Mouse (Mus musculus): ENCODE results near the gene Il4i1.
"Not testable (repeated sequence)": the region's sequence is repeated elsewhere in the genome, so short reads cannot be mapped to it uniquely, and the experiment has no call there.

Il4i1 gene

GRCm38 (mm10) chr7:44864595-44865542 is 48.7 kb downstream of the Il4i1 start:
- DNase-seq, result peak in 1 of 2 experiments; percentile 57

DNA sequence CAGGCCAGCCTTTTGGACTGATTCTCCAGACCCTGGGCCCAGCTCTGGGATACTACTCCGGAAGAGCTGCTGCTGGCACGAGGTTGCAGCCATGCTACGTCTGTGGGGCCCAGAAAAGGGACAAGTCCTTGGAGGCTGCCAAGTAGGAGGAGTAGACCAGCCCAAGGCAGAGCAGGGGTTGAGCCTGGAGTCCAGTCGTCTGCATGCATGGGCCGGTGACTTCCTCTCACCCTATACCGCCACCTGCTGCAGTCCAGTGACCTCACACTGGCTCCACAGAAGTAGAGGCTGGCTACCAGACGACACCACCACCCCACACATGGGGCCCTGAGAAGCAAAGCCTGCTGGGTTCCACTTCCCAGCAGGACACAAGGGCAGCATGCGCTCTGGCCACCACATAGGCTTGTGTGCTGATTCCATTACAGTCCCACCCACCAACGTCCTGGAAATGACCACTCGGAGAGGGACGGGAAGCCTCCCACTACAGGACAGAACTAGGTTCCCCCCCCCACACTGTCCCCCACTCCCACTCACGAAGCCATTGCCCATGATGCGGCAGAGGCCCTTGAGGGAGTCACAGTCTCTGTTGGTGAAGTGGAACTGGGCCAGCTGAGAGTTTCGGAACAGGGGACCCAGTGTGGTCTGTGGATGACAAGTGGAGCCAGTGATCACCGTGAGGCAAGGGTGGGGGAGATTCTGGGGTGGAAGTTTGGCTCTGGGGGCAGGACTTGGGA is 50.3 kb downstream of the Il4i1 start:
- DNase-seq, result peak in 1 of 2 experiments; percentile 47

- DNase-seq, result no peak
Measured at GRCm38 (mm10) chr7:44867010-44867702, 51.0 kb downstream of the Il4i1 start.

- DNase-seq, result no peak
Measured at GRCm38 (mm10) chr7:44867802-44868201, 51.6 kb downstream of the Il4i1 start.

GRCm38 (mm10) chr7:44868465-44868864 is 52.3 kb downstream of the Il4i1 start:
- DNase-seq, result no peak

- DNase-seq, result peak; percentile 72 to 74
Measured at GRCm38 (mm10) chr7:44868919-44869696, 52.9 kb downstream of the Il4i1 start.

- peak; percentile 94 to 95 for DNase-seq
Measured at GRCm38 (mm10) chr7:44869697-44870528, 53.7 kb downstream of the Il4i1 start, which contains the start of gene Ptov1. Gene Ptov1 (minus strand): TSS chr7:44869788.

DNA sequence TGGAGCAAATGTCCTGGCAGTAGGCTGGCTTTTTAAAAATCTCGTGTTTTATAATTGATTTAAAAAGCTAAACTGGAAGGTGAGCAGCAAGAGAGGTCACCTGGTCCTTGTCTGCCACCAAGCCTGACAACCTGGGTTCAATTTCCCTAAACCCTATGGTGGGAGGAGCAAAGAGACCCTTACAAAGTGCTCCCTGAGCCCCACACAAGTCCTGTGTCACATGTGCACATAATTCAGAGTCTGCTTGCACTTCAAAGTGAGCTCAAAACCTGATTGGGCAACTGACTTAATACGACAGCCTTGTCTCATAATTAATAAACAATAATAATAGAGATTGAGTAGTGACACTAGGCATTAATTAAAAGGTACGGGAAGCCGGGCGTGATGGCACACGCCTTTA is 54.4 kb downstream of the Il4i1 start:
- DNase-seq, result no peak

DNA sequence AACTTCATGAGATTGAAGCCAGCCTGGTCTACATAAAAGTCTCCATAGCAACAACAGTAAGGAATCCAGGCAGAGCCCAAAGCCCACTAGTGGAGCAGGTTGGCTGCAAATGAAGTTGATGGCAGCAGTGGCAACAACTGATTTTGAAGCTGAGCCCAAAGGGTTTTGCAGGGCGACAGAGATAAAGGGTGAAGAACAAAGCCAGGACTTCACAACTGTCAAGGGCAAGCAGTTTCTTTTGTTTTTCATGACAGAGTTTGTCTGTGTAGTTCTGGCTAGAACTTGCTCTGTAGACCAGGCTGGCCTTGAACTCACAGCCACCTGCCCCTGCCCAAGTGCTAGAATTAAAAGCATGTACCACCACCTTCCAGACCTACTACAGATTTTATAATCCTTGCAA is 55.0 kb downstream of the Il4i1 start:
- no peak for DNase-seq

DNA sequence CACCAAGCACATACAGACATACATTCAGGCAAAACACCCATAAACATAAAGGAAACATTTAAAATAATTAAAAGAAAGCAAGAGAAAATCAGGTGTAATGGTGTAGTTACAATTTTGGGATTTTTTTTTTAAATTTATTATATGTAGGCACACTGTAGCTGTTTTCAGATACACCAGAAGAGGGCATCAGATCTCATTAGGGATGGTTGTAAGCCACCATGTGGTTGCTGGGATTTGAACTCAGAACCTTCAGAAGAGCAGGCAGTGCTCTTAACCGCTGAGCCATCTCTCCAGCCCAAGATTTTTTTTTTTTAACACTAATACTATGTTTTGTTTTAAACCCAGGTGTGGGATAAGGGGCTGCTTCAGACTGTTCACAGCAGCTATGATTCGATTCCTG is 55.6 kb downstream of the Il4i1 start:
- DNase-seq, result not testable (repeated sequence)

- DNase-seq, result no peak
Measured at GRCm38 (mm10) chr7:44877833-44878232, 61.6 kb downstream of the Il4i1 start.

- no peak for DNase-seq
Measured at GRCm38 (mm10) chr7:44883036-44883435, 66.8 kb downstream of the Il4i1 start.

GRCm38 (mm10) chr7:44884637-44885036 is 68.5 kb downstream of the Il4i1 start:
- peak; percentile 48 to 55 for DNase-seq

DNA sequence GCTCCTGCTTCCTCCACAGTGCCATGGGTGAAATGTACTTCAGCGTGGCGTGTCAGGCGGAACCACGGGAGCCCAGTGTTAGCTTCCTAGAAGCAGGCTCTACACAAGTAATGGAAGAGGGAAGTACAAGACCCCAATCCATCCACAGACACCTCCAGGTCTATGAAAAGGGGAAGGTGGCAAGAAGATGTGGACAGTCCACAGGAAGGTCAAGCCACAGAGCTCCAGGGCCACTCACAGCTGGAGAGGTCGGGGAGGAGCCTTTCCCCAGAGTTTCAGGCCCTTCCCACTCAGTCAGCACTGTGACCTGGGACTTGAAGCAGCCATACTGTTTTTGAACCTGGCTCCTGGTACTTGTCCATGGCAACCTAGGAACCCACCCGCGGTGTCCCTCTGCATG is 70.8 kb downstream of the Il4i1 start:
- no peak for DNase-seq

DNA sequence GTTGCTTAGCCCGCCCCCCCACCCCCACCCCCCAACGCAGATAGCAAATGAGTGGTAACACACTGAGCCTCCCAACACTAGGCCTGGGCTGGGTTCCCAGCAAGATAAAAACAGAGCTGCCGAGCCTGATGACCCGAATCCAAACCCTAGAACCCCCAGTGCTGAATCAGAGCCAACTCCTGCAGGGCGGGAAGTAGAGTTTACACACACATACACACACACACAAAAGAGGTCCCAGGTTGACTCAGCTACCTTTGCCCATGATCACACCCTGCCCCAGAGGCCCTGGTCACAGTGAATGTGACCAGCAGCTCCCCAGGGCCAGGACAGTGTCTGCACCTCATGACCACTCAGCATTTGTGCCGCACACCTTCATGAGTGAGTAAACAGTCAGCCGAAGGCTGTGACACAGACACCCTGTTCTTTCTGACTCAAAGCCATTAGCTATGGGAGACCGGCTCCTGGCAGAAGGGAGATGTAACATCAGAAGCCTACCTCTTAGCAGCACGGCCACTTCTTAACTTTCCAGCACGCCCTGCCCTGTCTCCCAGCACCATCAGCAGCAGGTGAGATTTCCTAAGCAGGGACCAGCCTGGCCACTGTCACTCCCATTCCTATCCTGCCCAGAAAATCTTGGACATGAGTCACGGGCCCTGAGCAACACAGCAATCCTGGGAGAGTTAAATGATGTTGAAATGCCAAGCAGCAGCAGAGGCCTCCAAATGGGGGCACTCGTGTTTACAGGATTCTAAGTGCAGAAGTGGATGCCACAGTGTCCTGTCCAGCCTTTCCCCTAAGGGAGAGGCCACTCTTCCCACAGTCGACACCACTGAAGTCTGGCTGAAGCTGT is 72.3 kb downstream of the Il4i1 start:
- peak; percentile 59 to 67 for DNase-seq

DNA sequence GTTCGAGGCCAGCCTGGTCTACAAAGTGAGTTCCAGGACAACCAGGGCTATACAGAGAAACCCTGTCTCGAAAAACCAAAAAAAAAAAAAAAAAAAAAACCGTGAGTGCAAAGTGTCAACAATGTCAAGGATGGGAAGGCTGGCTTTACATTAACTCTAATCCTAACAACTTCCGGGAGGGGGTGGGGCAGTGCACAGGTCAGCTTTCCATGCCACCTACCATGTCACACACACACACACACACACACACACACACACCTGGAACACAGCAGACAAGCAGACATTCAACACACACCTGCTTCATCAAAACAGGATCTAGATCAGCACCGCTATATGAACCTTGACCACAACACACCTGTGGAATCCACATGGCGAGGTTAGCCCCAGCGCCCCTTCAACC is 74.0 kb downstream of the Il4i1 start:
- no peak for DNase-seq

Data from cerebellum, postnatal 14 days (tissue).